Mouse (Mus musculus) left cerebral cortex, adult 2 months (tissue): Measurements from ENCODE around the gene Gm45623. TPM values are rescaled to one million over a fixed set of nuclear protein-coding genes. Genes with fewer than 3 reads are reported as not detected.

Source experiments
- DNase-seq, 2 experiments: peaks; one replicate each; pipeline ENCODE4 v3.0.0; 2021 to 2022; ENCODE audit warnings: low spot score in 2 of 2, mixed read lengths in 1 of 2; ENCODE audit errors: extremely low spot score in 1 of 2
- H3K27ac ChIP-seq: fragments of 200-600 bp; 2 replicates; pipeline ENCODE4 v1.8.1; 2022
- H3K4me3 ChIP-seq: fragments of 200-600 bp; 2 replicates; pipeline ENCODE4 v1.8.1; 2022
- CTCF ChIP-seq: fragments of 200-600 bp; IDR thresholded peaks from 2 replicates; pipeline ENCODE4 v1.8.1; 2022; ENCODE audit warnings: antibody characterized with exemption, mild to moderate bottlenecking, moderate library complexity
- intact Hi-C: fragments of 180-260 bp; cut with DNase I; formaldehyde crosslinking; loops from one replicate; pipeline ENCODE4 v1.15.1; 2025
- total RNA-seq, 2 experiments: library from RNA; stranded (reverse); gene quantifications; 2 replicates each; pipeline ENCODE4 v1.2.3; 2021

The Gm45623 gene
- total RNA-seq, 2 experiments from 2014 or later = 8.1 to 10.0 TPM

GRCm38 (mm10) chr13:56749377-56749776 is 4.2 kb downstream of the Gm45623 start:
- no peak for TF ChIP-seq CTCF
- intact Hi-C loops = no loop called here
- no peak for DNase-seq
- H3K27ac ChIP-seq = no peak overlapping the region
- no peak overlapping the region for H3K4me3 ChIP-seq

- intact Hi-C loops = no loop called here
- TF ChIP-seq CTCF = no peak
These were observed 6.1 kb downstream of the Gm45623 start for GRCm38 (mm10) chr13:56747554-56747953.

GRCm38 (mm10) chr13:56746739-56747532 is 6.7 kb downstream of the Gm45623 start:
- intact Hi-C loops = no loop called here
- H3K27ac ChIP-seq = no peak overlapping the region
- no peak for DNase-seq
- H3K4me3 ChIP-seq = no peak overlapping the region
- TF ChIP-seq CTCF = no peak

More at GRCm38 (mm10) chr13:56747554-56747953, 6.1 kb downstream of the Gm45623 start:
- DNase-seq = no peak
- no peak overlapping the region for H3K27ac ChIP-seq
- no peak overlapping the region for H3K4me3 ChIP-seq

- no peak for TF ChIP-seq CTCF
- intact Hi-C loops = no loop called here
- no peak for DNase-seq
- H3K27ac ChIP-seq = no peak overlapping the region
- H3K4me3 ChIP-seq = no peak overlapping the region
These were observed 11.2 kb downstream of the Gm45623 start for GRCm38 (mm10) chr13:56742325-56742901.

GRCm38 (mm10) chr13:56741691-56742090 is 11.9 kb downstream of the Gm45623 start:
- Histone ChIP-seq H3K27ac (no peak overlapping the region), H3K4me3 (no peak overlapping the region)
- intact Hi-C loops = no loop called here
- no peak for TF ChIP-seq CTCF
- no peak for DNase-seq

GRCm38 (mm10) chr13:56740496-56740895 is 13.1 kb downstream of the Gm45623 start:
- H3K4me3 ChIP-seq = no peak overlapping the region
- intact Hi-C loops = no loop called here
- TF ChIP-seq CTCF = no peak
- DNase-seq = no peak
- no peak overlapping the region for H3K27ac ChIP-seq

- no peak for TF ChIP-seq CTCF
- intact Hi-C loops = no loop called here
- DNase-seq = no peak
- no peak overlapping the region for H3K27ac ChIP-seq
- H3K4me3 ChIP-seq = no peak overlapping the region
These were observed 14.1 kb downstream of the Gm45623 start for GRCm38 (mm10) chr13:56739556-56739955.

- intact Hi-C loops = loop anchor here (1.0 to 2.0 kb wide), 3 partner anchors 77 to 261 kb away; no protein-coding TSS in a partner anchor
These were observed 18.3 kb downstream of the Gm45623 start for GRCm38 (mm10) chr13:56735212-56735875.

GRCm38 (mm10) chr13:56734617-56735016 is 19.0 kb downstream of the Gm45623 start:
- intact Hi-C loops = loop anchor here (1.0 to 2.0 kb wide), 3 partner anchors 76 to 260 kb away; no protein-coding TSS in a partner anchor
- no peak for TF ChIP-seq CTCF
- no peak overlapping the region for H3K4me3 ChIP-seq
- no peak overlapping the region for H3K27ac ChIP-seq
- no peak for DNase-seq

More at GRCm38 (mm10) chr13:56735212-56735875, 18.3 kb downstream of the Gm45623 start:
- peak; percentile 72 for TF ChIP-seq CTCF
- Histone ChIP-seq H3K27ac (no peak overlapping the region), H3K4me3 (no peak overlapping the region)
- no peak for DNase-seq

- Histone ChIP-seq H3K4me3 (no peak overlapping the region), H3K27ac (no peak overlapping the region)
- intact Hi-C loops = no loop called here
- TF ChIP-seq CTCF = no peak
- no peak for DNase-seq
These were observed 24.6 kb downstream of the Gm45623 start for GRCm38 (mm10) chr13:56729046-56729445.

- DNase-seq = no peak
- no peak for TF ChIP-seq CTCF
- Histone ChIP-seq H3K4me3 (no peak overlapping the region), H3K27ac (no peak overlapping the region)
- intact Hi-C loops = no loop called here
These were observed 27.1 kb downstream of the Gm45623 start for GRCm38 (mm10) chr13:56726551-56726950.

- Histone ChIP-seq H3K4me3 (no peak overlapping the region), H3K27ac (no peak overlapping the region)
- TF ChIP-seq CTCF = no peak
- intact Hi-C loops = no loop called here
- DNase-seq = no peak
These were observed 41.4 kb downstream of the Gm45623 start for GRCm38 (mm10) chr13:56712221-56712620.
